Mouse (Mus musculus): ENCODE data around the gene Zfp82.

- TF ChIP-seq POLR2A (IDR thresholded peaks at IDR 0.05; ENCODE audit: low read depth, low read length) (no peak), CTCF (IDR thresholded peaks at IDR 0.05; ENCODE audit: extremely low read depth, insufficient read length, insufficient replicate concordance, low read depth, low read length) (no peak)
Measured at GRCm38 (mm10) chr7:30122188-30122530, 49.5 kb upstream of the Zfp82 start.
